Mouse (Mus musculus) ES-E14 (cell line): ENCODE data around the gene Psma6. TPM values are rescaled to one million over a fixed set of nuclear protein-coding genes. Genes with fewer than 3 reads are reported as not detected.
A peak's percentile ranks its signal among the peaks of the same experiment; 100 is the strongest.

ENCODE experiments used
- DNase-seq: peaks from one replicate; pipeline ENCODE4 v3.0.0-alpha.2; 2013; ENCODE audit warnings: low read depth, low spot score
- H3K27ac ChIP-seq: 2 replicates; pipeline ENCODE4 v1.5.1; 2012; ENCODE audit warnings: low read depth, mild to moderate bottlenecking, low read length, moderate library complexity, mixed read lengths; ENCODE audit not compliant: poor library complexity, insufficient read depth, severe bottlenecking
- H3K36me3 ChIP-seq: 2 replicates; pipeline ENCODE4 v1.6.1; 2012; ENCODE audit warnings: mild to moderate bottlenecking, low read length, moderate library complexity, mixed read lengths; ENCODE audit not compliant: control insufficient read depth, poor library complexity, insufficient read depth, severe bottlenecking
- H3K4me1 ChIP-seq, 2 experiments: fragments of 150-350 bp in 1 of 2; sonication (generic) in 1 of 2; 2 replicates each; pipeline ENCODE4 v1.6.1; 2012; ENCODE audit warnings: low read length in 2 of 2, mild to moderate bottlenecking in 1 of 2, mixed read lengths in 1 of 2; ENCODE audit not compliant: control insufficient read depth in 2 of 2, insufficient read depth in 2 of 2, poor library complexity in 1 of 2
- H3K4me3 ChIP-seq, 2 experiments: fragments of 150-350 bp in 1 of 2; sonication (generic) in 1 of 2; 2 replicates each; pipeline ENCODE4 v1.5.1; 2012; ENCODE audit warnings: low read length in 2 of 2, low read depth in 1 of 2, mild to moderate bottlenecking in 1 of 2, mixed read lengths in 1 of 2; ENCODE audit not compliant: insufficient read depth in 1 of 2, poor library complexity in 1 of 2, severe bottlenecking in 1 of 2
- H3K9ac ChIP-seq: 2 replicates; pipeline ENCODE4 v1.6.1; 2012; ENCODE audit warnings: low read depth, mild to moderate bottlenecking, low read length, mixed read lengths; ENCODE audit not compliant: poor library complexity, insufficient read depth, severe bottlenecking
- H3K9me3 ChIP-seq: fragments of 150-350 bp; sonication (generic); 2 replicates; pipeline ENCODE4 v1.6.1; 2012; ENCODE audit warnings: low read depth, mild to moderate bottlenecking, low read length; ENCODE audit not compliant: control insufficient read depth, insufficient read depth
- CHD2 ChIP-seq: IDR thresholded peaks from 2 replicates; pipeline ENCODE4 v1.6.1; 2014; ENCODE audit warnings: mild to moderate bottlenecking, low read depth, low read length, inconsistent platforms
- HCFC1 ChIP-seq: IDR thresholded peaks from 2 replicates; pipeline ENCODE4 v1.6.1; 2012; ENCODE audit warnings: low read length, inconsistent platforms, borderline replicate concordance; ENCODE audit not compliant: insufficient read depth
- MAFK ChIP-seq: IDR thresholded peaks from 2 replicates; pipeline ENCODE4 v1.6.1; 2014; ENCODE audit warnings: mild to moderate bottlenecking, low read depth, low read length, inconsistent platforms; ENCODE audit not compliant: insufficient read depth
- ZC3H11A ChIP-seq: IDR thresholded peaks from 2 replicates; pipeline ENCODE4 v1.6.1; 2012; ENCODE audit warnings: low read depth, mild to moderate bottlenecking, inconsistent platforms, low read length, borderline replicate concordance
- ZNF384 ChIP-seq: IDR thresholded peaks from 2 replicates; pipeline ENCODE4 v1.6.1; 2012; ENCODE audit warnings: low read depth, low read length, inconsistent platforms
- in situ Hi-C, 2 experiments: fragments of 600-800 bp; cut with MboI; formaldehyde crosslinking; loops; one replicate each; pipeline ENCODE4 v1.15.1; 2025; ENCODE audit warnings: low sequenced_read_pairs in 2 of 2, inconsistent platforms in 1 of 2; ENCODE audit not compliant: unreplicated experiment in 2 of 2
- total RNA-seq: library from RNA; depleted of rRNA; stranded (reverse); fragments of 300-350 nt; gene quantifications from 2 replicates; pipeline ENCODE4 v1.2.3, GENCODE M21; 2012

Psma6 gene
- total RNA-seq, 1 experiment: 215 TPM

DNA sequence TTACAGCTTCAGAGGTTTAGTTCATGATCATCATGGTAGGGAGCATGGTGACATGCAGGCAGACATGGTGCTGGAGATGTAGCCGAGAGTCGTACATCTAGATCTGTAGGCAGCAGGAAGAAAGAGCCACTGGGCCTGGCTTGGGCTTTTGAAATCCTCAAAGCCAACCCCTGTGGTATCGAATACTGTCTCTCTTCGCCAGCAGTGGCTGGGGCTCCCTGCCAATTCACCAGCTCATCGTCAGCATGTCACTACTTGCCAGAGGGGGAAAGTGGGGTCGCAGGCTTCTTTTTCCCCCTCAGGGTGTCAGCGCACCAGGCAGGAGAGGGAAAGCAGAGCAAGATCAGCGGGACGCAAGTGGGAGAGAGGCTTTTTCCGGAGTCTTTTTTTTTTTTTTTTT, 71.2 kb downstream of the Psma6 start:
- Histone ChIP-seq H3K4me3 (no peak overlapping the region), H3K9me3 (no peaks in the 10 kb centered on the region), H3K27ac (no peak overlapping the region), H3K4me1 (peaks cover 6 to 18% of the 10 kb centered on the region in 2 experiments), H3K36me3 (no peaks in the 10 kb centered on the region; the same call in 1 of the 2 replicates), H3K9ac (peak overlapping the region; percentile 13; the same call in 1 of the 2 replicates)
- in situ Hi-C loops: no loop called here
- DNase-seq: no peak
- TF ChIP-seq ZNF384: no peak
- TF ChIP-seq MAFK: no peak
- no peak for TF ChIP-seq ZC3H11A
- TF ChIP-seq HCFC1: no peak
- TF ChIP-seq CHD2: no peak

DNA sequence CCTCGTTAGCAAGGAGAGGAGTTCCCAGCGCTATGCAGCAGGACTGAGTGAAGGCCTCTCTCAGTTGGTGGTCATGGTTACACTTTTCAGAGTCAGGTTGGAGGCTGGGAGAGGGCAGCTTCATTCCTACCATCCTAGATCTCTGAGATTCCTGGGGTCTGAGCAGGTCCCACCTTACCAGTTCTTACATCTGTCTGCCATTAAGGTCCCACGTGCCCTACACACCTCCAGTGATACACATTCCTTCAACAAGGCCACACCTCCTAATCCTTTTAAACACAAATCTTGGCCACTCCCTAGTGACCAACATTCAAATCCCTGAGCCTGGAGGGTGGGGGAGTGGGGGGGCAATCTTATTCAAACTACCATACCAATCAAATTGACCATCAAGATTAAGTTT, 72.1 kb downstream of the Psma6 start:
- H3K4me1 ChIP-seq: peaks cover 6 to 14% of the 10 kb centered on the region in 2 experiments
- no peak overlapping the region for H3K27ac ChIP-seq

DNA sequence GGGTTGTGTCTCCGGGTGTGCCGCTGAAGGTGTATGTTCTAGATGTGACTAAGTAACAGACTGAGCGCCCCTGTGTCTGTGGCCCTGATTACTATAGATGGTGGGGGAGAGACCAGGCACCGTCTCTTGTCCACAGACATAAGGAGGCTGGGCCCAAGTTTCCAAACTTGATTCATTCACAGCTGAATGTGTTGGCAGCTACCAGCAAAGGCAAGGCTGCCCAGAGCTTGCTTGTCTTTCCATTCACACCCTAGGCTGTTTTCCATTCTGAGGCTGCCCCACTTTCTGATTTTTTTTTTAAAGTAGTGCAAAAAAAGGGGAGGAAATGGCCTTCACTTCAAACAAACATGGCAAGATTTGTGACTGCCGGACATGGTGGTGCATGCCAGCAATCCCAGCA, 72.9 kb downstream of the Psma6 start:
- H3K4me1 ChIP-seq: peaks cover 6 to 14% of the 10 kb centered on the region in 2 experiments
- DNase-seq: no peak

More for the DNA sequence above, 72.1 kb downstream of the Psma6 start:
- Histone ChIP-seq H3K9me3 (no peaks in the 10 kb centered on the region), H3K36me3 (no peaks in the 10 kb centered on the region; the same call in 1 of the 2 replicates), H3K9ac (no peak overlapping the region), H3K4me3 (no peak overlapping the region)
- in situ Hi-C loops: no loop called here
- DNase-seq: no peak
- TF ChIP-seq MAFK (no peak), HCFC1 (no peak), ZNF384 (no peak), ZC3H11A (no peak), CHD2 (no peak)

DNA sequence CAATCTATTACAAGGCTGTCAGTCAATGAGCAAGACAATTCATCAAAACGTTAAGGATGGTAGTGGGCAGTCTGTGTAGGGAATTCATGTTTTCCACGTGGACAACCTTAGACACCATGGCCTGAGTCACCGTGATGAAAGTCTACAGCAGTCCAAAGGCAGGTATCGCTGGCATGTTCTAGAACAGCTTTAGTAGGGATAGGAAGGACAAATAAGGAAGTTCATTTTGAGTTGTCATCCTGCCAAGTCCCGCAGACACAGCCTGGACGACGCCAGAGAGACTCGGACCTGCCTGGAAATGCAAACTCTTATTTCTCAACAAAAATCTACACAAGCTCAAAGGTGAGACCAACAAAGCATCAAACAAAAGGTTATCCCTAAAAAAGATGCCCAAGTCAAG, 75.7 kb downstream of the Psma6 start:
- H3K4me1 ChIP-seq: peaks cover 6 to 24% of the 10 kb centered on the region in 2 experiments
- in situ Hi-C loops: no loop called here
- no peak overlapping the region for H3K9ac ChIP-seq
- H3K27ac ChIP-seq: no peak overlapping the region
- DNase-seq: no peak
- H3K36me3 ChIP-seq: no peaks in the 10 kb centered on the region; the same call in 1 of the 2 replicates
- H3K4me3 ChIP-seq: no peak overlapping the region
- H3K9me3 ChIP-seq: no peaks in the 10 kb centered on the region
- TF ChIP-seq MAFK (no peak), ZNF384 (no peak), HCFC1 (no peak), CHD2 (no peak), ZC3H11A (no peak)

More for the DNA sequence above, 72.9 kb downstream of the Psma6 start:
- H3K36me3 ChIP-seq: no peaks in the 10 kb centered on the region; the same call in 1 of the 2 replicates
- no peak overlapping the region; the same call in 1 of the 2 replicates for H3K9ac ChIP-seq
- no peak overlapping the region for H3K4me3 ChIP-seq
- TF ChIP-seq HCFC1 (no peak), CHD2 (no peak), ZC3H11A (no peak), ZNF384 (no peak), MAFK (no peak)
- no peaks in the 10 kb centered on the region for H3K9me3 ChIP-seq
- in situ Hi-C loops: no loop called here
- no peak overlapping the region for H3K27ac ChIP-seq
